Mouse (Mus musculus): ENCODE measurements around the gene Nat14. TPM values are rescaled to one million over a fixed set of nuclear protein-coding genes. Genes with fewer than 3 reads are reported as not detected.
"Not testable (repeated sequence)": the region's sequence is repeated elsewhere in the genome, so short reads cannot be mapped to it uniquely, and the experiment has no call there.

The Nat14 gene
- 1.4 and 1.5 TPM in 2 replicates for polyA plus RNA-seq (2014; fragmentation: Nextera tagmentation; extraction: Ambion mirVana)

DNA sequence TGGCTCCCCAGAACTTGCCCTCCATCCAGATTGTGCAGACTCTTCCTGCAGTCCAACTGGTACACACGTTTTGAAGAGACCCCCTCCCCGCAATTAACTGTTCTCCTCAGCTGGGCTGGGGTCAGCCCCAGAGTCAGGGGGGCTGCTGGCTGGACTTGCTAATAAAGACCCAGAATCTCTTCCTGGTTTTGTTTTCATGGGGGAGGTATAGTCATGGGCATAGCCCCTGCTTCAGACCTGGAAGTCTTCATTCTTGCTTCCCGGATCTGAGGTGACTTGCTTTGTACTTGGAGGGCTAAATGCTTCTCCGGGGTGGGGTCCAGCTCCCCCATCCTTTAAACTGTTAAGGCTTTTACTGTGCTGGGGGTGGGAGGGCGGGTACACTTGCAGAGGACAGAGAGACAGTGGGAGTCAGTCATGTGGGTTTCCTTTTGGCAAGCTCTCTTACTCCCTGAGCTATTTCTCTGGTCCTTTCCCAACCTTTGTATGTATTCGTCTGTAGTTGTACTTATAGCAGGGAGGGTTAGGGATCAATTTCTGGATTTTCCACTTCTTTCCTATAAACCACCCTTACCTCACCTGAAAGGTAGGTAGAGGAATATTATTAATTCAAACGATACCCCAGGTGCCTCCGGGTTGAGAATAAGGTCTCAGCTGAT lies at the start of gene Nat14:
Gene Nat14 (plus strand): TSS at position 205 of the 659 bp plus-strand sequence.
- 30% methylated on average over 8 of the region's 8 CpGs for WGBS
- H3K9me3 ChIP-seq (ENCODE audit: control insufficient read depth, low read length), result no peaks in the 10 kb centered on the region
- peaks cover 29% of the 10 kb centered on the region for H3K36me3 ChIP-seq (ENCODE audit: control insufficient read depth, insufficient read depth, low read length)
- H3K4me2 ChIP-seq, result peak within 1 kb of the TSS; percentile 69
- DNase-seq (ENCODE audit: low spot score) (no peak), ATAC-seq (replicated peaks; ENCODE audit: low FRiP score) (no peak)
- H3K27ac ChIP-seq (ENCODE audit: low read depth, low read length), result peak within 1 kb of the TSS; percentile 13; the same call in 1 of the 2 replicates
- H3K4me1 ChIP-seq (replicated peaks; ENCODE audit: control insufficient read depth, insufficient read depth, low read length), result peaks cover 27% of the 10 kb centered on the region
- H3K4me3 ChIP-seq (ENCODE audit: low read depth, low read length), result peak within 1 kb of the TSS; percentile 26
- H3K9ac ChIP-seq (ENCODE audit: low read depth, low read length), result peak within 1 kb of the TSS; percentile 5; the same call in 1 of the 2 replicates
- peaks cover 26% of the 10 kb centered on the region for H3K27me3 ChIP-seq (replicated peaks; ENCODE audit: control insufficient read depth, insufficient read depth, low read length)

GRCm38 (mm10) chr7:4876753-4877221 lies 45.0 kb upstream of the Nat14 start, which contains the start of gene Isoc2a:
Gene Isoc2a, plus strand, starts transcription at chr7:4877153.
- Histone ChIP-seq H3K4me1 (replicated peaks; ENCODE audit: control insufficient read depth, insufficient read depth, low read length) (peaks cover 14% of the 10 kb centered on the region), H3K27ac (ENCODE audit: low read depth, low read length) (peak within 1 kb of the TSS; percentile 65), H3K27me3 (replicated peaks; ENCODE audit: control insufficient read depth, insufficient read depth, low read length) (no peaks in the 10 kb centered on the region), H3K4me2 (peak within 1 kb of the TSS; percentile 94), H3K9me3 (ENCODE audit: control insufficient read depth, low read length) (peaks cover under 1% of the 10 kb centered on the region; the same call in 1 of the 2 replicates), H3K36me3 (ENCODE audit: control insufficient read depth, insufficient read depth, low read length) (no peaks in the 10 kb centered on the region), H3K9ac (ENCODE audit: low read depth, low read length) (peak within 1 kb of the TSS; percentile 71), H3K4me3 (ENCODE audit: low read depth, low read length) (peak within 1 kb of the TSS; percentile 62)
- WGBS, result under 1% methylated on average over 22 of the region's 22 CpGs
- ATAC-seq (replicated peaks; ENCODE audit: low FRiP score) (peak; percentile 99), DNase-seq (ENCODE audit: low spot score) (peak; percentile 91)

DNA sequence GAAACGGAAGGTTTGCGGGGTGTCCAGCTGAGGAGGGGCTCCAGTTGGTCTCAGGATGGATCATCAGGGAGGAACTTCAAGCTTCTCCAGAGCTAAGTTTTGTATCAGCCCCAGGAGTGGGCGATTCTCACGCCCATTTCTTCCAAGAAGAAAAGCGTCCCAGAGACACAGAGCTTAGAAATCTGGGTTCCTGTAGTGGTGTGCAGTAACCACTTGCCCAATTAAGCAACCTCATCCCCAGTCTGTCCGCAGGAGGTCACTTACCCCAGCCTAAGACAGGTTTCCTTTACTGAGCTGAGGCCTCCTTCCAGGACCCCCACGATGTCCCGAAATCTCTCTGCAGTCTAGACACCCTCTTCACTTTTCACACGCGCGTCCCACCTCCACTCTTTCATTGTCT lies 44.6 kb upstream of the Nat14 start:
- Histone ChIP-seq H3K9ac (ENCODE audit: low read depth, low read length) (peak overlapping the region; percentile 71), H3K27ac (ENCODE audit: low read depth, low read length) (peak overlapping the region; percentile 41; the same call in 1 of the 2 replicates), H3K4me3 (ENCODE audit: low read depth, low read length) (peak overlapping the region; percentile 62), H3K9me3 (ENCODE audit: control insufficient read depth, low read length) (peaks cover 5% of the 10 kb centered on the region; the same call in 1 of the 2 replicates), H3K36me3 (ENCODE audit: control insufficient read depth, insufficient read depth, low read length) (no peaks in the 10 kb centered on the region; the same call in 1 of the 2 replicates), H3K4me2 (peak overlapping the region; percentile 94), H3K4me1 (replicated peaks; ENCODE audit: control insufficient read depth, insufficient read depth, low read length) (peaks cover 14% of the 10 kb centered on the region), H3K27me3 (replicated peaks; ENCODE audit: control insufficient read depth, insufficient read depth, low read length) (no peaks in the 10 kb centered on the region)
- ATAC-seq (replicated peaks; ENCODE audit: low FRiP score), result peak; percentile 17; the same call in 1 of the 2 replicates
- no peak for DNase-seq (ENCODE audit: low spot score)
- WGBS, result 12% methylated on average over 11 of the region's 11 CpGs

GRCm38 (mm10) chr7:4878186-4878585 lies 43.6 kb upstream of the Nat14 start:
- H3K4me3 ChIP-seq (ENCODE audit: low read depth, low read length), result peak overlapping the region; percentile 62; the same call in 1 of the 2 replicates
- H3K27ac ChIP-seq (ENCODE audit: low read depth, low read length), result no peak overlapping the region
- peak overlapping the region; percentile 94 for H3K4me2 ChIP-seq
- DNase-seq (ENCODE audit: low spot score) (no peak), ATAC-seq (replicated peaks; ENCODE audit: low FRiP score) (no peak)
- peaks cover 5% of the 10 kb centered on the region; the same call in 1 of the 2 replicates for H3K9me3 ChIP-seq (ENCODE audit: control insufficient read depth, low read length)
- no peaks in the 10 kb centered on the region; the same call in 1 of the 2 replicates for H3K36me3 ChIP-seq (ENCODE audit: control insufficient read depth, insufficient read depth, low read length)
- no peak overlapping the region for H3K9ac ChIP-seq (ENCODE audit: low read depth, low read length)
- H3K4me1 ChIP-seq (replicated peaks; ENCODE audit: control insufficient read depth, insufficient read depth, low read length), result peaks cover 14% of the 10 kb centered on the region
- no peaks in the 10 kb centered on the region for H3K27me3 ChIP-seq (replicated peaks; ENCODE audit: control insufficient read depth, insufficient read depth, low read length)

- not testable (repeated sequence) for H3K9me3 ChIP-seq (ENCODE audit: control insufficient read depth, low read length); H3K36me3 ChIP-seq (ENCODE audit: control insufficient read depth, insufficient read depth, low read length); ATAC-seq (replicated peaks; ENCODE audit: low FRiP score); H3K4me2 ChIP-seq; H3K27me3 ChIP-seq (replicated peaks; ENCODE audit: control insufficient read depth, insufficient read depth, low read length); H3K4me3 ChIP-seq (ENCODE audit: low read depth, low read length); DNase-seq (ENCODE audit: low spot score); H3K27ac ChIP-seq (ENCODE audit: low read depth, low read length); H3K9ac ChIP-seq (ENCODE audit: low read depth, low read length)
- 85% methylated on average over 1 of the region's 1 CpGs for WGBS
- H3K4me1 ChIP-seq (replicated peaks; ENCODE audit: control insufficient read depth, insufficient read depth, low read length), result peaks cover 14% of the 10 kb centered on the region
Observed at GRCm38 (mm10) chr7:4879036-4879435, 42.8 kb upstream of the Nat14 start.

DNA sequence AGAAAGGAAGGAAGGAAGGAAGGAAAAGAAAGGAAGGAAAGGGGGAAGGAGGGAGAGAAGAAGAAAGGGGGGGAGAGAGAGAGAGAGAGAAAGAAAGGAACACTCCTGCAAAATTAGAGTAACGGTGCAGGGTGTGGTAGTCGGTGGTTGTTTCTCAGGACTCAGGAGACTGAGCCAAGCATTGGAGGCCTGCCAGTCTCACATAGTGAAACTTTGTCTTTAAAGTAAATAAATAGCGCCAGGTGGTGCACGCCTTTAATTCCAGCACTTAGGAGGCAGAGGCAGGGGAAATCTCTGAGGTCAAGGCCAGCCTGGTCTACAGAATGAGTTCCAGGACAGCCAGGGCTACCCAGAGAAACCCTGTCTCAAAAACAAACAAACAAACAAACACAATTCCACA lies 35.1 kb upstream of the Nat14 start:
- no peaks in the 10 kb centered on the region; the same call in 1 of the 2 replicates for H3K36me3 ChIP-seq (ENCODE audit: control insufficient read depth, insufficient read depth, low read length)
- no peak for ATAC-seq (replicated peaks; ENCODE audit: low FRiP score)
- no peak overlapping the region for H3K27ac ChIP-seq (ENCODE audit: low read depth, low read length)
- DNase-seq (ENCODE audit: low spot score), result no peak
- 81% methylated on average over 4 of the region's 4 CpGs for WGBS
- H3K4me2 ChIP-seq, result no peak overlapping the region
- H3K9me3 ChIP-seq (ENCODE audit: control insufficient read depth, low read length), result peaks cover 8% of the 10 kb centered on the region; the same call in 1 of the 2 replicates
- H3K4me3 ChIP-seq (ENCODE audit: low read depth, low read length), result no peak overlapping the region
- no peaks in the 10 kb centered on the region for H3K27me3 ChIP-seq (replicated peaks; ENCODE audit: control insufficient read depth, insufficient read depth, low read length)
- H3K4me1 ChIP-seq (replicated peaks; ENCODE audit: control insufficient read depth, insufficient read depth, low read length), result no peaks in the 10 kb centered on the region
- H3K9ac ChIP-seq (ENCODE audit: low read depth, low read length), result no peak overlapping the region

DNA sequence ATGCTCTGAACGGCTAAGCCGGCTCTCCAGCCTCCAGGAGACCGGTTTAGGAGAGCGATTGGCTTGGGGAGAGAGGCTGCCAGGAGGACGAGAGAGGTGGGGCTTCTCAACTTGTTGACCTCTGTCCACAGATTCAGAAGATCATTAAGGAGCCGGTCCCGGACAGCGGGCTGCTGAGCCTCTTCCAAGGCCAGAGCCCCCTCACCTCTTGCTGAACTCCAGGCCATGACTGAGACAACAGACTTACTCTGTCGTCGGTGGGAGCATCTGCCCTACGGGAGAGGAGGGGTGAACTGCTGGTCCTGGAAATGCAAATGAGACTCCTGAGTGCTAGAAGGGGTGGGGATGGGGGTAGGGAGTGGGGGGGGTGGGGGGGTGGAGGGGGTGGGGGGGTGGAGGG lies 26.6 kb upstream of the Nat14 start:
- no peak for ATAC-seq (replicated peaks; ENCODE audit: low FRiP score)
- no peak overlapping the region for H3K9ac ChIP-seq (ENCODE audit: low read depth, low read length)
- WGBS, result 62% methylated on average over 11 of the region's 11 CpGs

GRCm38 (mm10) chr7:4898851-4899648 lies 22.8 kb upstream of the Nat14 start:
- peak overlapping the region; percentile 57 for H3K9ac ChIP-seq (ENCODE audit: low read depth, low read length)
- H3K36me3 ChIP-seq (ENCODE audit: control insufficient read depth, insufficient read depth, low read length), result no peaks in the 10 kb centered on the region
- H3K4me1 ChIP-seq (replicated peaks; ENCODE audit: control insufficient read depth, insufficient read depth, low read length), result peaks cover 7% of the 10 kb centered on the region
- WGBS, result 21% methylated on average over 18 of the region's 18 CpGs
- ATAC-seq (replicated peaks; ENCODE audit: low FRiP score) (no peak), DNase-seq (ENCODE audit: low spot score) (no peak)
- peak overlapping the region; percentile 38 for H3K4me3 ChIP-seq (ENCODE audit: low read depth, low read length)
- no peaks in the 10 kb centered on the region for H3K27me3 ChIP-seq (replicated peaks; ENCODE audit: control insufficient read depth, insufficient read depth, low read length)
- no peak overlapping the region for H3K27ac ChIP-seq (ENCODE audit: low read depth, low read length)
- H3K9me3 ChIP-seq (ENCODE audit: control insufficient read depth, low read length), result no peaks in the 10 kb centered on the region
- H3K4me2 ChIP-seq, result peak overlapping the region; percentile 66

More for the DNA sequence above, 26.6 kb upstream of the Nat14 start:
- Histone ChIP-seq H3K27me3 (replicated peaks; ENCODE audit: control insufficient read depth, insufficient read depth, low read length) (no peaks in the 10 kb centered on the region), H3K36me3 (ENCODE audit: control insufficient read depth, insufficient read depth, low read length) (no peaks in the 10 kb centered on the region), H3K27ac (ENCODE audit: low read depth, low read length) (no peak overlapping the region), H3K4me2 (no peak overlapping the region), H3K9me3 (ENCODE audit: control insufficient read depth, low read length) (no peaks in the 10 kb centered on the region), H3K4me3 (ENCODE audit: low read depth, low read length) (no peak overlapping the region), H3K4me1 (replicated peaks; ENCODE audit: control insufficient read depth, insufficient read depth, low read length) (peaks cover 7% of the 10 kb centered on the region)
- DNase-seq (ENCODE audit: low spot score), result no peak

Measured in liver, embryonic 11.5 days (tissue).